Mouse (Mus musculus): Measurements from ENCODE around the gene Dynlt1c. TPM values are rescaled to one million over a fixed set of nuclear protein-coding genes. Genes with fewer than 3 reads are reported as not detected.
"Not testable (repeated sequence)": the region's sequence is repeated elsewhere in the genome, so short reads cannot be mapped to it uniquely, and the experiment has no call there.

The Dynlt1c gene
- polyA plus RNA-seq, 1 experiment from 2014 or later, result 25.8 TPM

DNA sequence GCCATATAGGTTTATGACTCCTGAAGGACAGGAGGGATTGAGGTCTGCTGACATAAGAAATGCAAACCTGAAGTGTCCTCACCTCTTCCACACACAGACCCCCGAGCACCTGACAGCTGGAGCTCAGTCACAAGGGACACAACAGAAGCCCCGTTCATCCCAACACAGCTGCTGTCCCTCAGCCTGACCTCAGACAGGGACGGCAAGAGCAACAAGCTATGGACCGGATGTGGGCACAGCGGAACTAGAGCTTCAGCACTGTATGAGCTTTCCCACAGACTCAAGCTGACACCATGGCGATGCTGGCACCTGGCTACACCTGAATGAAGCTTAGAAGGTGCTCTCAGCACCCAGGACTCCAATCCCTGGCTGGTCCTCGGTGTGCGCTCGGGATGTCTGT, 12.8 kb downstream of the Dynlt1c start:
- H3K9ac ChIP-seq (ENCODE audit: low read depth, low read length); H3K27ac ChIP-seq (ENCODE audit: low read depth, low read length); H3K27me3 ChIP-seq (ENCODE audit: control insufficient read depth, insufficient read depth, low read length); H3K4me2 ChIP-seq; ATAC-seq (replicated peaks; ENCODE audit: insufficient number of reproducible peaks, low FRiP score, low TSS enrichment); H3K4me1 ChIP-seq (ENCODE audit: control insufficient read depth, insufficient read depth, low read length); H3K9me3 ChIP-seq (replicated peaks; ENCODE audit: control insufficient read depth, low read length); H3K36me3 ChIP-seq (ENCODE audit: control insufficient read depth, insufficient read depth, low read length); H3K4me3 ChIP-seq (ENCODE audit: low read depth, low read length): not testable (repeated sequence)
- WGBS (ENCODE audit: insufficient replicate concordance), result 67% methylated on average over 1 of the region's 9 CpGs

DNA sequence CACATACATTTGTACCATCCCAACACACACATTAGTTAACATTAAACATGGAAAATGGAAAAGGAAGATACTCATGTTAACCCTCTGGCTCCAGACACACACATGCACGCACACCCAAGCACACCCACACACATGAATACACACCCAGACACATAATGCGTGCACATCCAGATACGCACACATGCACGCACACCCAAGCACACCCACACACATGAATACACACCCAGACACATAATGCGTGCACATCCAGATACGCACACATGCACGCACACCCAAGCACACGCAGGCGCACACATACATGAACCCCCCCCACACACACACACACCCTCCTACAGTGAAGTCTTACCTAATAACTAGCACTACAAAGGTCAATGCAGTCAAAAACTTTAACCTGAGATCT, 15.3 kb downstream of the Dynlt1c start:
- not testable (repeated sequence) for ATAC-seq (replicated peaks; ENCODE audit: insufficient number of reproducible peaks, low FRiP score, low TSS enrichment); H3K9me3 ChIP-seq (replicated peaks; ENCODE audit: control insufficient read depth, low read length); H3K4me3 ChIP-seq (ENCODE audit: low read depth, low read length); H3K27me3 ChIP-seq (ENCODE audit: control insufficient read depth, insufficient read depth, low read length); H3K4me2 ChIP-seq; H3K9ac ChIP-seq (ENCODE audit: low read depth, low read length); H3K27ac ChIP-seq (ENCODE audit: low read depth, low read length); H3K36me3 ChIP-seq (ENCODE audit: control insufficient read depth, insufficient read depth, low read length); H3K4me1 ChIP-seq (ENCODE audit: control insufficient read depth, insufficient read depth, low read length)
- 97% methylated on average over 9 of the region's 9 CpGs for WGBS (ENCODE audit: insufficient replicate concordance)

DNA sequence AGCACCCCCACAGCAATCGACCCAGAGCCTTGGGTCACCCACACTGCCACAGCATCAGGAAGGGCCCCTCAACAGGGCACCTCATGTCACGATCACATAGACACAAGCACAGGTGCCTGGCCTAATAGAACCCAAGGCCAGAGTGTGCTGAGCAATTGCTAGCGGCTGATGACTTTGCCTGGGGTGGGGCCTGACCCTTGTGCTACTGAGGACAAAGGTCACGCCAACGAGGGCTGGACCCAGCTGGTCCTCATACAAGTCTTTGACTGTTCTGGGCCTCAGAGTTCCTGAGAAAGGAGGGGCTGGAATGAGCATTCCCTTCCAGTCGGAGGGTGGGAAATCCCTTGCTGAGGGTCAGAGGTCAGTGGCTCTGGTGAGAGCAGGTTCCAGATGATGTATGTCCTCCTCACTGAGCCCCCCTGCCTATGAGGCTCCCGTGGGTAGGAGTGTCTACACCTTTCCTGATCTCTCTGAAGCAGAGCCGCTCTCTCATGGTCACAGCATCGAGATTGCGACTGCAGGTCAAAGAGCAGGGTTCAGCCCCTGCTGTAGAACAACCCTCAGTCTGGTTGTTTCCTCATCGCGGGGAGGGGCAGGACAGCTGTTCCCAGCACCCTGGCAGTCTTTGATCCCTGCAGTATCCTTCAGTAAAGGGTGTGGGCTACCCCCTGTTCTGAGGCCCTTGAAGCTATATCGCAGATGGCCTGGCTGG, 16.4 kb downstream of the Dynlt1c start:
- not testable (repeated sequence) for H3K4me2 ChIP-seq; ATAC-seq (replicated peaks; ENCODE audit: insufficient number of reproducible peaks, low FRiP score, low TSS enrichment); H3K4me3 ChIP-seq (ENCODE audit: low read depth, low read length); H3K27ac ChIP-seq (ENCODE audit: low read depth, low read length); H3K36me3 ChIP-seq (ENCODE audit: control insufficient read depth, insufficient read depth, low read length); H3K9ac ChIP-seq (ENCODE audit: low read depth, low read length); H3K27me3 ChIP-seq (ENCODE audit: control insufficient read depth, insufficient read depth, low read length); H3K9me3 ChIP-seq (replicated peaks; ENCODE audit: control insufficient read depth, low read length); H3K4me1 ChIP-seq (ENCODE audit: control insufficient read depth, insufficient read depth, low read length)
- WGBS (ENCODE audit: insufficient replicate concordance), result 50% methylated on average over 7 of the region's 13 CpGs

DNA sequence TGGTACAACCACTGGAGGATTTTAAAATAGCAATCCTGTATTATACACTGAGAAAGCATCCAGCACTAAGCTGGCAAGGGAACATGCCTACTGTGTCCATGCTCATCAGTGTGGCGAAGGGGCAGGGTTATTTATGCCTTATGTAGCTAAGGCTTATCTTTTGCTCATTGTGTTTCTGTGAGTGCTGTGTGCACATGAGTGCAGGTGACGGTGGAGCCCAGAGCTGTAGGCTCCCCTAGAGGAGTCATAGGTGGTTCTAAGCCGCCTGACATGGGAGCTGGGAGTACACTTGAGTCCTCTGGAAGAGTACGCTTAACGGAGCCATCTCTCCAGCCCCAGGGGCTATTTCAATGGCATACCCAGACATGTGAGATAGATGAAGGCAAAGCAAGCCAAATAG, 17.8 kb downstream of the Dynlt1c start:
- H3K4me3 ChIP-seq (ENCODE audit: low read depth, low read length); H3K4me1 ChIP-seq (ENCODE audit: control insufficient read depth, insufficient read depth, low read length); H3K9ac ChIP-seq (ENCODE audit: low read depth, low read length); H3K27me3 ChIP-seq (ENCODE audit: control insufficient read depth, insufficient read depth, low read length); H3K36me3 ChIP-seq (ENCODE audit: control insufficient read depth, insufficient read depth, low read length); H3K9me3 ChIP-seq (replicated peaks; ENCODE audit: control insufficient read depth, low read length); H3K4me2 ChIP-seq; ATAC-seq (replicated peaks; ENCODE audit: insufficient number of reproducible peaks, low FRiP score, low TSS enrichment); H3K27ac ChIP-seq (ENCODE audit: low read depth, low read length): not testable (repeated sequence)
- WGBS (ENCODE audit: insufficient replicate concordance), result 77% methylated on average over 5 of the region's 5 CpGs

DNA sequence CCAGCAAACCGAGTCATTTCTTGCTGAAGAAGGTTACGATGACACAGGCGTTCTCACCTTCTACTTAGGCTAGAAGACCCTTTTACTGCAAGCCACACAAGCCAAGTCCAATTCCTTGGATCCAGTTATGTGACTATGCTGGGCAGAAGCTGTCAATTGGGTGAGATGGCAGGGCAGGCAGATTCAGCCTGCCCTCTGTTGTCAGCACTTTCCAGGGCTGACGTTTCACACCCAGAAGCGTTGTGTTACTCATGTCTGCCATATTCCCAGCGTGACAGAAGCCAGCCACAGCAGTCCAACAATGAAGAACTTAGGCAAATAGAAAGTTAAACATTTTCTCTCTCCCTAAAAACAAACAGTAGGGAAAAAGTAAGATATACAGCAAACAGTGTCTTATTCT, 18.6 kb downstream of the Dynlt1c start:
- H3K27ac ChIP-seq (ENCODE audit: low read depth, low read length); H3K27me3 ChIP-seq (ENCODE audit: control insufficient read depth, insufficient read depth, low read length); H3K9me3 ChIP-seq (replicated peaks; ENCODE audit: control insufficient read depth, low read length); H3K9ac ChIP-seq (ENCODE audit: low read depth, low read length); H3K36me3 ChIP-seq (ENCODE audit: control insufficient read depth, insufficient read depth, low read length); H3K4me2 ChIP-seq; H3K4me1 ChIP-seq (ENCODE audit: control insufficient read depth, insufficient read depth, low read length); H3K4me3 ChIP-seq (ENCODE audit: low read depth, low read length); ATAC-seq (replicated peaks; ENCODE audit: insufficient number of reproducible peaks, low FRiP score, low TSS enrichment): not testable (repeated sequence)
- 59% methylated on average over 5 of the region's 6 CpGs for WGBS (ENCODE audit: insufficient replicate concordance)

DNA sequence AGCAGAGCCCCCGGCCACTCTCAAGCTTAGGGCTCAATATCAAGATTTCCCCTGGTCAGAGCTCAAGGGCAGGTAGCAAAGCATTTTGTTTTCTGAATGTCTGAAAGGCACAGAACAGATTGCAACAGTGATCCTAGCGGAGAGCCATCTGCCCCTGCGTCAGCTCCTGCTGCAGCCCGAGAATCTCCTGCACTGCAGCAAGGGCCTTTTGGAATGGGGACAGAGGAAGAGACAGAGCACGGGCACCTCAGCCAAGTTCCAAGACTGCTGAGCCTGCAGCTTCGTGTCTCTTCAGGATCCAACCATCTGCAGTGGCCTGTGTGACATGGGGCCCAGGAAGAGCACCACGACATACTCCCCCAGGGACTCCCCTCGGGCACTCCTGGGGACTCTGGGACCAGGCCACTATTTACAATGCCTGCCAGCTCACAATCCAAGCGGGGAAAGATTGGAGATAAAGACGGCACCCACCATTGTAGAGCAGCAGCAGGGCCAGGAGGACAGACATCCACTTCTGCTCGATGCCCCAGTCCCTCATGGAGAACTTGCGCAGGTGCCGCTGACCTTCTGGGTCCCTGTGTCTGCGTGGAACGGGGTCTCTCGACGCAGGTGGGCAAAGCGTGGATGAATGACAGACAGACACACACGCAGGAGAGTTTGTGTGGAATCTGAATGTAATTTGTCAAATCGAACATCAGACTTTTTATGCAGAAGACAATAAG, 19.4 kb downstream of the Dynlt1c start:
- not testable (repeated sequence) for H3K9ac ChIP-seq (ENCODE audit: low read depth, low read length); H3K4me2 ChIP-seq; H3K4me1 ChIP-seq (ENCODE audit: control insufficient read depth, insufficient read depth, low read length); ATAC-seq (replicated peaks; ENCODE audit: insufficient number of reproducible peaks, low FRiP score, low TSS enrichment); H3K9me3 ChIP-seq (replicated peaks; ENCODE audit: control insufficient read depth, low read length); H3K27me3 ChIP-seq (ENCODE audit: control insufficient read depth, insufficient read depth, low read length); H3K27ac ChIP-seq (ENCODE audit: low read depth, low read length); H3K4me3 ChIP-seq (ENCODE audit: low read depth, low read length); H3K36me3 ChIP-seq (ENCODE audit: control insufficient read depth, insufficient read depth, low read length)
- WGBS (ENCODE audit: insufficient replicate concordance), result 78% methylated on average over 17 of the region's 20 CpGs

DNA sequence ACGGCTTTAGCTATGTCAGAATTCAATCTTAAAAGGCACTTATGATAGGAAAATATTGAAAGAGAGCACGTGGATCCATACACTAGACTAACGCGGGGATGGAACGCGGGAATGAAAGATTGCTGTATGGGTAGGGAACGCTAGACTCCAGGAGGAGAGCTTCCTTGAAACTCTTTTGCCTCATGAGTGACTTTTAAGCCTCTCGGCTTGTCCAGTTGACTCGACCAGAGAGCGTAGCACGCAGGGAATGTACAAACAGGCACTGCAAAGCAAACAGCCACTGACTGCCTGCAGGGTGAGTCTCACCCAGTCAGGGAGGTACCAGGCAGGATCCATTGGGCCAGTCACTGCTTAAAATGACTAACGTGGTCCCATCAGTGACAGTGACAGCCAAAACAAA, 20.5 kb downstream of the Dynlt1c start:
- 76% methylated on average over 11 of the region's 12 CpGs for WGBS (ENCODE audit: insufficient replicate concordance)
- not testable (repeated sequence) for H3K4me3 ChIP-seq (ENCODE audit: low read depth, low read length); ATAC-seq (replicated peaks; ENCODE audit: insufficient number of reproducible peaks, low FRiP score, low TSS enrichment); H3K9me3 ChIP-seq (replicated peaks; ENCODE audit: control insufficient read depth, low read length); H3K9ac ChIP-seq (ENCODE audit: low read depth, low read length); H3K27ac ChIP-seq (ENCODE audit: low read depth, low read length); H3K4me2 ChIP-seq; H3K36me3 ChIP-seq (ENCODE audit: control insufficient read depth, insufficient read depth, low read length); H3K27me3 ChIP-seq (ENCODE audit: control insufficient read depth, insufficient read depth, low read length); H3K4me1 ChIP-seq (ENCODE audit: control insufficient read depth, insufficient read depth, low read length)

DNA sequence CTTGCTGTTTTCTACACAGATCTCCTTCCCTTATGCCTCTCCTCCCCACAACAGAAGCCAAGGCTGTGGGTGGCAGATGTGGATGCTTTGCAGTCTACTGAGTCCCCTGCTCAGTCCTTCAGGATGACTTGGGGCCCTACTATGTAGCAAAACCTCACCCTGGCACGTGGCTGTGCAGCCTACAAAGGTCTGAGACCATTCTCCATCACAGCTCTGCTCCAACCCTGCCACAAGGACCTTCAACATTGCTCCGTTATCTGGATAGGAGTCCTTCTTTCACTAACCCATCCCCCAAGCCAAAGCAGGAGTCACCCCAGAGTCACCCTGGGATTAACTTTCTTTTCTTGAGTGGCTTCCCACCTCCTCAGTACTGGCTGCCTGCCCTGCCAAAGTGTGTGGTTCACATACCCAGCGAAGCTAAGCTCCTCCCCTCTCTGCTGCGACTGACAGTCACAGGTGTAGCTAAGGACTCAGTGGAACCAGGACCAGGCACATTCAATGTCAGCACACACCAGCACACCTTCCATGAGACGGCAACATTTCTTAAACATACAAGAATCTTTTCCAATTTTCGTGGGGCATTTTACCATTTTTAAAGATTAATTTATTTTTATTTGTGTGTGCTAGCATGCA, 23.6 kb downstream of the Dynlt1c start:
- H3K36me3 ChIP-seq (ENCODE audit: control insufficient read depth, insufficient read depth, low read length); ATAC-seq (replicated peaks; ENCODE audit: insufficient number of reproducible peaks, low FRiP score, low TSS enrichment); H3K9ac ChIP-seq (ENCODE audit: low read depth, low read length): not testable (repeated sequence)

More for the DNA sequence above, 23.6 kb downstream of the Dynlt1c start:
- H3K4me2 ChIP-seq; H3K27me3 ChIP-seq (ENCODE audit: control insufficient read depth, insufficient read depth, low read length); H3K27ac ChIP-seq (ENCODE audit: low read depth, low read length); H3K4me3 ChIP-seq (ENCODE audit: low read depth, low read length); H3K4me1 ChIP-seq (ENCODE audit: control insufficient read depth, insufficient read depth, low read length); H3K9me3 ChIP-seq (replicated peaks; ENCODE audit: control insufficient read depth, low read length): not testable (repeated sequence)
- WGBS (ENCODE audit: insufficient replicate concordance), result 50% methylated on average over 1 of the region's 6 CpGs
